Mouse (Mus musculus): ENCODE measurements around the gene Pex11b.
"Not testable (repeated sequence)": the region's sequence is repeated elsewhere in the genome, so short reads cannot be mapped to it uniquely, and the experiment has no call there.

Pex11b gene

DNA sequence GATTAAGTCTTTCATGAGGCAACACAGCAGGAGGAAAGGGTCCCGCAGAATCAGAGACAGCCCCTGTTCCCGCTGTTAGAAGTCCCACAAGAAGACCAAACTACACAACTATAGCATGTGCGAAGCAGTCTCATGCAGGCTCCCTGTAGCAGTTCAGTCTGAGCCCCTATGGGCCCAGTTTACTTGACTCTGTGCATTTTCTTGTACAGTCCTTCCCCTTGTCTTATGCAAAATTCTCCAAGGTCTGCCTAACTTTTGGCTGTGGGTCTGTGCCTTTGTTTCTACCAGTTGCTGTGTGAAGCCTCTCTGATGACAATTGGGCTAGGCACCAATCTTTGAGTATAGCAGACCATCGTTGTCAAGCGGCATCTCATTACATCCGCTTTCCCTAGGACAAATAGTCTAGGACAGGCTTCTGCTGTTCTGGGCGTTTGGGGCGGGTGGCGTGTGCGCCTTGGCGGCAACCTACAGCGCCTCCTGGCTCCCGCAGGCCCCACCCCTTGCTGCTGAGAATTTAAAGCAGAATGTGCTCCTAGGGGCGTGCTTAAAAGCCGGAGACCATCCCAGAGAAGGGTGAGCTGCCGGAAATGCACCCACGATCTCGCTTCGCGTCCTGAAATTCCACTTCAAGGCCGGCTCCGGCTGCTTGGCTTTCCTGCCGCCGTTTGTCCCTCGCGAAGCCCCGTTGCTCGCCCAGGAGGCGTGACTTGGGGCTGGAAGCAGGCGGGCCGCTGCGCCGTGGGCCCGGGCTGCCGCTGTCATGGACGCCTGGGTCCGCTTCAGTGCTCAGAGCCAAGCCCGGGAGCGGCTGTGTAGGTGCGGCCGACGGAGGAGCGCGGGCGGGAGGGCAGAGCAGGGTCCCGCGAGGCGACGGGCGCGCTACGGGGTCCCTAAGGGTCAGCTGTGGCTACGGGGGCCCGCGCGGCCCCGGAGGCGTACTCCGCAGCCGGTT is at the start of gene Pex11b, which contains the start of gene Gm42957:
Gene Pex11b (plus strand): TSS at position 449 of the 952 bp plus-strand sequence.
Gene Gm42957 (plus strand): TSS at position 547 of the 952 bp plus-strand sequence.
- DNase-seq (ENCODE audit: low read depth, low spot score): peak; percentile 95

DNA sequence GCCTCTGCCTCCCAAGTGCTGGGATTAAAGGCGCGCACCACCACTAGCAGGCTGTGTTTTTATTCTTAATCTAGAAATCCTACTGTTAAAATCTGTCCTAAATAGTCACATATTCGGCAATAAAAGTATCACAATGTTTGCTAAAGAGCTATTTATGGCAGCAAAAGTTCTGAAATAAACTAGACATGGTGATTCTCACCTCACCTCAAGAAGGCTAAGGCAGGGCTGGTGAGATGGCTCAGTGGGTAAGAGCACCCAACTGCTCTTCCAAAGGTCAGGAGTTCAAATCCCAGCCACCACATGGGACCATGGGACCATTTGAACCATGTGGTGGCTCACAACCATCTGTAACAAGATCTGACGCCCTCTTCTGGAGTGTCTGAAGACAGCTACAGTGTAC is 44.5 kb upstream of the Pex11b start:
- no peak for DNase-seq (ENCODE audit: low read depth, low spot score)

DNA sequence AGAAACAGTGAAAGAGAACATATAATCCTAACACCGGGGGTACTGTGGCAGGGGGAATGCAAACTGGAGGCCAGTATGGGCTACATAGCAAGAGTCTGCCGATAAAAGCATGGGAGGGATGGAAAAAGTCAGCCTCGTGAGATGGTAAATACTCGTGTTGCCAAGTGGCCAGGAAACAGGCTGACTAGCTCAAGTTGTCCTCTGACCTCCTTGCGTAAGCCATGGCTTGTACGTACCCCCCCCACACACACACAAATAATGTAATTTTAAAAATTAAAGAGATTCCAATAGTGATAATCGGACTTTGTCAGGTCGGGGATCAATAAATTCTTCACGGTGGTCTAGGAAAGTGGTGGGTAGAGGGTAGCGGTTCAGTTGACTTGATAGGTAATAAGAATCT is 41.8 kb upstream of the Pex11b start:
- no peak for DNase-seq (ENCODE audit: low read depth, low spot score)

DNA sequence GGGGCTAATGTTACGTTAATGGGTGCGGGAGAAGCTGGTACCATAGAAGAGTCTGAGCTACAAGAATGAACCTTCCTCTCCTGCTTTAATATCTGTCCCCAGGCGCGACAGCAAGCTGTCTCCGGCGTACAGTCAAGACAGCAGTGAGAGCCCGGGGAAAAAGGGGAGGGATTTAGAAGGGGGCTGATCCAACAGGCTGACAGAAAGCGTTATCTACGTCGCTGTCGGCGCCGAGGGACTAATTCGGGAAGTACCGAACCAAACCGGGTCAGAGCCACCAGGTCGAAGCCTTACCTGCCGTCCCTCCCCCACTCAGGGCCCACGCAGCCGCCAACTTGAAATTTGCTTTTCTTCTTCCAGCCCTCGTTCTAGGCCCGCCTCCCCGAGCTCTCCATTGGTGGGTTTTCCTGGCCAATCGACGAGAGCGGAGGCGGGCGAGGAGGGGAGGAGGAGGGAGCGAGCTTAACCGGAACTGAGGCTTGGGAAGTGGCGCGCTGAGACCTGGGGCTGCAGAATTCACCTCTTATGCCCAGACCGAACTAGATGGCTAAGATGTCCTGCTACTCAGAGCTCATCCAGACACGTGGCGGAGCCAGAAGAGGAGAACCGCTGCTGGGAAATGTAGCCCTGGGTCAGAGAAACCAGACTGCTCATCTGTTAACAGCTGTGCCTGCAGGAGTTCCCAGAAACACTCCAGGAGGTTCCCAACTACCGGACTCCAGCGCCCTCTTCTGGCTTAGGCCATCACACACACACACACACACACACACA is 41.2 kb upstream of the Pex11b start, which contains the start of gene Polr3gl:
Gene Polr3gl (minus strand): TSS at position 392 of the 771 bp plus-strand sequence.
- DNase-seq (ENCODE audit: low read depth, low spot score): peak; percentile 95

DNA sequence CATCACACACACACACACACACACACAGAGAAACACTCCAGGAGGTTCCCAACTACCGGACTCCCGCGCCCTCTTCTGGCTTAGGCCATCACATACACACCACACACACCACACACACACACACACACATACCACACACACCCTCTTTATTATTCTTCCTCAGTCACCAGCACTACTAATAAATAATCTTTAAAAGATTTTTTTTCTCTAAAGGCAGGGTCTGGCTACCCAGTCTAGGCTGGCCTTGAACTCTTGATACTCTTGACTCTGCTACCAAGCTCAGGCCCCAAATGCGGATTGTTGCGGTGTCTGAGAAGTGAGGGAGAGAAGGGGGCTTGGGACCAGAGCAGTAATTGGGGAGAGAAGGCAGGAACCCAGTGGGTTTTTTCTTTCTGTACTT is 40.3 kb upstream of the Pex11b start:
- DNase-seq (ENCODE audit: low read depth, low spot score): no peak

DNA sequence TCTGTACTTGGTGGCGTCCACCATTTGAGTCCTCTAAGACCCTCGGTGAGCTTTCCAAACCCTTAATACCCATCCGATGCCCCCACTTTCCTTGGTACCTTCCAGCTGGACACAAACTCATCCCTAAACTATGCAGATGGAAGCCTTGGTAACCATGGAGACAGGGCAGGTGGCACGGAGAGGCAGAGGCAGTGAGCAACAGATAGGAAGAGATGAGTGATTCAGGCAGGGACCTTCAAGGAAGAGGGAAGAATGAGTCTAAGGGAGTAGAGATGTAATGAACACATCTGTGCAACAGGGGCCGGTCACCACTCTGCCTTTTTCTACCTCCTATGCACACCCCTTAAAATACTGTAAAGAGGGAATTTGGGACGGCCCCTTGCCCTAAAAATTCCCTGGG is 39.5 kb upstream of the Pex11b start:
- no peak for DNase-seq (ENCODE audit: low read depth, low spot score)

DNA sequence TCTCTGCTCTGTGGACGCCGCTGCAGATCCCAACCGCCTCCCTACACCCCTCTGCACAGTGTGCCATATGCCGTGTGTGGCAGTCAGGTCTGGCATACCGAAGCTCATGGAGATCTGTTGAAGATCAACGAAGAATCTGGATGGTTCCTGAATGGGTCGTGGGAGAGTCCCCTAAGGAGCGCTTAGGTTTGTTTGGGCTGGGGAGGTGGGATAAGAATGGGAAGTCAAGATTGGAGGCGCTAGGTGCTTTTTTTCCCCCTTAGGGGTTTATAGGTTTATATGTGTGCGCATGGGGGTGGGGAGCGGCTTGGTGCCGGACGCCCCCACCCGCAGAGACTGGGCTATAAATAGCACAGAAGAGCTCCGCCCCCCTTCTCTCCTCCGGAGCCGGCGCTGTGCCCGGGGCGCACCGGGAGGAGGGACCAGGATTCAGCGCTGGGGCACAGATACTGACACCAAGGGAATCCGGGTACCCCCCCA is 38.9 kb upstream of the Pex11b start, which contains the start of gene Ankrd34a:
Gene Ankrd34a (plus strand): TSS at position 409 of the 480 bp plus-strand sequence.
- DNase-seq (ENCODE audit: low read depth, low spot score): no peak

DNA sequence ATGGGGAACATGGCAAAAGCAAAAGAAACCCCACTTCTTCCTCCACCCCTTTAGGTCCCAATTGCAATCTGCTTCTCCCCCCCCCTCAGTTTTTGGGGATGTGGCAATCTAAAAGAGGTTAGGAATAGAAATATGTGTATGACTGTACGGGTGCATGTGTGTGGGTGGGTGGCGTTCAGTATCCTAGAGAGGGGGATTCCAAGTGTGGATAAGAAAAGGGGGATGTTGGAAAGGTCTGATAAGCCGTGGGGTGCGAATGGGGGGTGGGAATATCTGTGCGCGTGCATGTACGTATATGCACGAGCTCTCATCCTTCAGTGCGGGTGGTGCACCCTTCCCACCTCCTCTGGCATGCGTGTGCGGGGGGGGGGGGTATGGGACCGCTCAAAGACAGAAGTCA is 38.3 kb upstream of the Pex11b start:
- DNase-seq (ENCODE audit: low read depth, low spot score): no peak

DNA sequence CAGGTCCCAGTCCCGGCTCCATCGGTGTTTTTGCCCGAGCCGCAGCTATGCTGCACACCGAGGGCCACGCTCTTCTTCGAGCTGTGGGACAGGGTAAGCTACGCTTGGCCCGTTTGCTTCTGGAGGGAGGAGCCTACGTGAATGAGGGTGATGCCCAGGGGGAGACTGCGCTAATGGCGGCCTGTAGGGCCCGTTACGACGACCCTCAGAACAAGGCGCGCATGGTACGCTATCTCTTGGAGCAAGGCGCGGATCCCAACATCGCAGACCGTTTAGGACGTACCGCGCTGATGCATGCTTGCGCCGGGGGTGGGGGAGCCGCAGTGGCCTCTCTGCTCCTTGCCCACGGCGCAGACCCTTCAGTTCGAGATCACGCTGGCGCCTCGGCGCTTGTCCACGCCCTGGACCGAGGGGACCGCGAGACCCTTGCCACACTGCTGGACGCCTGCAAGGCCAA is 37.7 kb upstream of the Pex11b start:
- no peak for DNase-seq (ENCODE audit: low read depth, low spot score)

DNA sequence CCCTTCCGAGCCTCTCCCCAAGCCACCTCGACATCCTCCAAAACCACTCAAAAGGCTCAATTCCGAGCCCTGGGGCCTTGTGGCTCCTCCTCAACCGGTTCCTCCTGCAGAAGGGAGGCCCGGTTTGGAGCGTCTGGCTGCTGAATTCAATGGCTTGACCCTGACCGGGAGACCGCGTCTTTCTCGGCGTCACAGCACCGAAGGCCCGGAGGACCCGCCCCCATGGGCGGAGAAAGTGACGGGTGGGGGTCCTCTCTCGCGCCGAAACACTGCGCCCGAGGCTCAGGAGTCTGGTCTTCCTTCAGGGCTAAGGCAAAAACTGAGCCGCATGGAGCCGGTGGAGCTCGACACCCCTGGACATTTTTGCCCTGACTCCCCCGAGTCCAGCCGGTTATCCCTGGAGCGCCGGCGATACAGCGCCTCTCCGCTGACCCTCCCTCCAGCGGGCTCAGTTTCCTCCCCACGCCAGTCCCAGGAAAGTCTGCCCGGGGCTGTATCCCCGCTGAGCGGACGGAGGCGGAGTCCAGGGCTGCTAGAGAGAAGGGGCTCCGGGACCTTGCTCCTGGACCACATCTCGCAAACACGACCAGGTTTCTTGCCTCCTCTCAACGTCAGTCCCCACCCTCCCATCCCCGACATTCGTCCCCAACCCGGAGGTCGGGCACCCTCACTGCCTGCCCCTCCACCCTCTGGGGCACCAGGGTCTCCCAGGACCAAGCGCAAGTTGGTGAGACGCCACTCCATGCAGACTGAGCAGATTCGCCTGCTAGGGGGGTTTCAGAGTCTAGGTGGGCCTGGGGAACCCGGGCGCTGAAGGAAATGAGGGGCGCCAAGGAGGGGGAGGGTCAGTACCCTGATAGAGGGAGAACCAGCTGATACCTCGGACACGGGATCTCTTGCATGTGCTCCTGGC is 36.8 kb upstream of the Pex11b start:
- DNase-seq (ENCODE audit: low read depth, low spot score): peak; percentile 52

DNA sequence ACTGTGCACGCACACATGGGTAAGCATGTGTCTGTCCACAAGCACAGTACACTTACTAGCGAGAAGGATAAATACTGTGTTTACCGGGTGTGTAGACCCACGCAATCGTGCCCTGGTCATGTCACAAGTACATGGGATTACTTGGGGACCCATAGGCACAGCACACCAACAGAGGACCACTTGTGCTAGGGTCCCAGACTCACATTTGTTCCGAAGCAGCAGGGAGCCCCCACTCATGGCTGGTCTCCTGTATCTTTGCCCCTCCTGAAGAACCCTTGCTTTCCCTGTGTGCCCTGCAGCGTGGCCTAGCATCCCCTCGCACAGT is 36.1 kb upstream of the Pex11b start:
- no peak for DNase-seq (ENCODE audit: low read depth, low spot score)

DNA sequence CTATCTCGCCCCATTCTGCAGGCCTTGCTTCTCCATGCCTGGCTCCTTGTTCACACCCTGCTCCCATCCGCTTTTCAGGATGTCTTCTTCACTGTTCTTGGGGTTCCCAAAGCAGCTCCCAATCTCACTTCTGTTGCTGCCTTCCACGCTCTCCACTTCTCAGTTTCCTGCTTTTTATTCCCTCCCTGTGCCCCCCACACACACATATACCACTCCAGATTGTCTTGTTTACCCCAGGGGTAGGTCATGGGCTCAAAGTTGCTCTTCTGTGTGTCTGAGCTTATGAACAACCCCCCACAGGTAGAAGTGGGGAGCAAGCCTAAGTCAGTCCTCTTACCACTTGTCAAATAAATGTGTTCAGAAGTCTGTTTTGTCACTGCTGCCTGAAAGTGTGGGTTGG is 35.8 kb upstream of the Pex11b start:
- DNase-seq (ENCODE audit: low read depth, low spot score): no peak

DNA sequence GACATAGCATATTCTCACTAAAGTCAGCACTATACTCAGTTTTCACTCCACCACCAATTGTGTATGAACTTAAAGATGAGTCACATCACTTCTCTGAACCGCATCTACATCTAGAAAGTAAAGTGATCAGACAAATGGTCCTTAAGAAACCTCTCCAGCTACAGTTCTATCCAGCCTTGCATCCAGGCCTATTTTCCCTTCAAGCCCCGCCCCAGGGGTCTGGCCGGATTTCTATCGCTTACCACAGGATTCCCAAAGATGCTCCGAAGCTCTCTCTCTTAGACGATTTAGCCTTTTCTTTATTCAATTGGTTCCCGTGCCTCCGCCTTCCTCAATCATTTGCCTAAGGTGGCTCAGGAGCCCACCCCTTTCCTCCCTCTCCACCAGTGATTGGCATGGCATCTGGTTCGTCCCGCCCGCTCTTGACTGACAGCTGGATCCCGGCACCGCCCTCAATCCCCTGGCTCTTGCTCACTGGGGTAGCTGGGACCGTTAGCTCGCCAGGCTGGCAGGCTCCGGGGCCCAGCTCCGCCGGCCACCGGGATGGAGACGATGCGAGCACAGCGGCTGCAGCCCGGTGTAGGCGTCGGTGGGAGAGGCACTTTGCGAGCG is 34.4 kb upstream of the Pex11b start, which contains the start of gene Lix1l:
Gene Lix1l (plus strand): TSS at position 511 of the 612 bp plus-strand sequence.
- DNase-seq (ENCODE audit: low read depth, low spot score): peak; percentile 98

DNA sequence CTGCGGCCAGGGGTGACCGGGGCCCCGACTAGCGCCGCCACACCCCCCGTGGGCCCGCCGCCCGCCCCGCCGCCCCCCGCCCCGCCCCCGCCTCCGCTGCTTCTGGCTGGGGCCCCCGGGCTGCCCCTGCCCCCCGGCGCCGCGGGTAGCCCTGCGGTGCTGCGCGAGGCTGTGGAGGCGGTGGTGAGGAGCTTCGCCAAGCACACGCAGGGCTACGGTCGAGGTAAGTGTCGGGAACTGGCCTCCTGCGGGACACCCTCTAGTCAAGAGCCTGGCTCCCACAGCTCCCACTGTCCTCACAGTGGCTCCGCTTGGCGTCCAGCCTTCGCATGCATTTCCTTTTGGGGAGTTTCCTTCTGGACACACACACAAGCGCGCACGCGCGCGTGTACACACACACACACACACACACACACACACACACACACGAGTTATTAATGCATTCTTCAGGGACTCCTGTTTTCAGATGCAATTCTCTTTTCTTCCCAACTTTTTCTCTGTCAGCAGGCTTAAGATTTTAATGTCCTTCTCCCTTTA is 33.9 kb upstream of the Pex11b start:
- DNase-seq (ENCODE audit: low read depth, low spot score): no peak

DNA sequence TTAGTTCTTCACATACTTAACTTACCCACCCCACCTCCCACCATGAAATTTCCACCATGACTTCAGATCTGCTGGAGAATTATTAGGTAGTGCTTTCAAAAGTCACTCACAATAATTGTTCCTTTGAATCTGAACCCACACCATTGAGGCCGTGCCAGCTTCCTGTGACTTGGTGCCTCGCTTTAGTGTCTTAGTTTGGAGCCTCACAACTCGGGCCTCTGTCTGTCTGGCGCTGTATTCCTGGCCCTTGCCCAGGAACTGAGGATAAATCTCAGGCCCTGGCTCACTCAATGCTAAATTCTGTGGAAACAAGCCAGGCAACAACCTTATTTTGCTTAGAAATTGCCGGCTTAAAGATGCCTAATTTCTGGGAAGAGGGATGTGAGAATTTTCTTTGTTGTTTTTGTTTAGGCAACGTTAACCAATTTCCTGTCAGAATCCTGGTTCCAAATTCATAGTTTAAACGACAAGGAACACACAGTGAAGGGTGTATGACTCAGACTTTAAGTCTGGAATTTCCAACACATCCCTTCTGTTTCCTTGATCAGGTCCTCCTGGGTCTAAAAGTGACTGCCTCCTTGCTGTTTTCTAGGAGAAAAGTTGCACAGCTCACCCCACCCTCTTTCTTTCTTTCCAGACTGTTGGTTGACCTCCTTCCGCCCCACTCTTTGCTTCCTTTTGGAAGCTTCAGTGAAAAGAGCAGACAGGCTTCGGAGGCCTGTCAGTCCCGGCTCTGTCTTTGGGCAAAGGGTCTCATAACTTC is 33.1 kb upstream of the Pex11b start:
- no peak for DNase-seq (ENCODE audit: low read depth, low spot score)

DNA sequence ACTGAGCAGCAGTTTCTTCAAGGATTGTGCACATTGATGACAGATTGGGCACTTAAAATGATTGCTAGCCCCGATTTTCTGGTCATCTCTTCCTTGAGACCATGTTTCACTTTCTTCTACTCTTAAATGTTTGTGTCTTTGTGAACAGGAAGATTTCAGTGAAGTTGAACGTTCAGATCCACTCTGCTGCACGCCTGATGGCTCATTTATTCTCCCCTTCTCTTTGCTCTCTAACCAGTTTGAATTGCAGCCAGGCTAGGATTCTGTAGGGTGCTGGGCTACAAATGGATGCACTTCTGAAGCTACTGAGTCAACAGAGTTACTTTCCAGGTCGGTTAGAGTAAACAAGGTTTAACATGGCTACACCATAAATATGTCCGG is 32.5 kb upstream of the Pex11b start:
- no peak for DNase-seq (ENCODE audit: low read depth, low spot score)

DNA sequence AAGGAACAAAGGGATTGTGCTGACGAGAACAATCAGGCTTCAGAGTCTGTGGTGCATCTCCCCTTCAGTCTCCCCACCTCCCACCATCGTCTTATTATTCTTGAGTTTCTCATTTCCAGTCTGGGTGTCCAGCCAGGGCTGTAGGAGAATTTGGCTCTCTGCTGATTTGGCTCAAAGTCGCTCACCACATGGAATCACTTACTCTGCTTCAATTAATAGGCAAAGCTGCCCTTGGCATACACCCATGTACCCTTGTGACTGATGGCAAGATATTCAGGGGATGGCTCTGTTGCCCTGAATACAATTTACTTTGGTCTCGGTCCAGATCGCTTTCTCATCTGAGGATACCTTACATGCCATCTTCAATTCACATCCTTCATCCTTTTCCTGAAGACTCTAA is 31.9 kb upstream of the Pex11b start:
- DNase-seq (ENCODE audit: low read depth, low spot score): no peak

DNA sequence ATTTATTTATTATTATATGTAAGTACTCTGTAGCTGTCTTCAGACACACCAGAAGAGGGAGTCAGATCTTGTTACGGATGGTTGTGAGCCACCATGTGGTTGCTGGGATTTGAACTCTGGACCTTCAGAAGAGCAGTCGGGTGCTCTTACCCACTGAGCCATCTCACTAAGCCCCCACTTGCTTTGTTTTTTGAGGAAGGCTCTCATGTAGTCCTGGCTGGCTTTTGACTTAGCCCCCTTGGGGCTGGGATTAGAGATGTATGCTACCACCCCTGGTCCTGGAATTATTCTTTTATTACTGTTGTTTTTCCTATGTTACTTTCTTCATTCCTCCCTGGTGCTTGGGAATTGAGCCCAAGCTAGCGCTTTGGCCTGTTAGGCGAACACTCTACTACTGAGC is 29.2 kb upstream of the Pex11b start:
- DNase-seq (ENCODE audit: low read depth, low spot score): not testable (repeated sequence)

DNA sequence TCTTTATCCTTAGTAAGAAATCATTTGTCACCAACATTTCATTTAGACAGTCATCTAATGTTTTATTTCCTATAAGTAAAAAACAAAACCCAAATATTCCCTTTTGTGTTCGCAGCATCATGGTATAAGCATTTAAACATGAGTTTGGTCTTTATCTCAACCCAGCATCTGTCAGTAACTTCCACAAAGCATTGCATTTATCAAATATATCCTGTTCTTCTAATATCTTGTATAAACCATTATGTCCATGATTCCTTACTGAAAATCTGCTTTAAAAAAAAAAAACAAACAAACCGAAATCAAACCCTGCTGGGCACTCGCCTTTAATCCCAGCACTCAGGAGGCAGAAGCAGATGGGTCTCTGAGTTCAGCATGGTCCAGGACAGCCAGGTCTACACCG is 28.6 kb upstream of the Pex11b start:
- no peak for DNase-seq (ENCODE audit: low read depth, low spot score)

DNA sequence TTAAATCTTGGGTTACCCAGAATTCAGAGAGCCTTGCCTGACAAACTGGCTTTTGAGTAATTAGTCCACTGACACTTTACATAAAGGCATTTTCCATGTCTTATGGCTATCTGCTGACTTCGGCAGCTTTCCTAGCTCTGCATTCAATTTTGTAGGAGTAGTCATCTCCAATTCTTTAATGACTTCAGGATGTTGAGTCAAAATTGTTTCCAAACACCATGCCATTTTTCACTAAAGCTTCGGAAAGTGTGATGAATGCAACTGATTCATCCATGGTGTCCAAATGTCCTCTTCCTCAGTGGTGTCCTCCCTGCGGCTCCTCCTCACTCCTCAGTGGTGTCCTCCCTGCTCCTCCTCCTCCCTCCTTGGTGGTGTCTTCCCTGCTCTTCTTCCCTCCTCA is 17.2 kb upstream of the Pex11b start:
- no peak for DNase-seq (ENCODE audit: low read depth, low spot score)

All from ES-CJ7 (cell line).